Mouse (Mus musculus) gastrocnemius, postnatal 36 days (tissue): ENCODE data around the gene Plpp7. TPM values are rescaled to one million over a fixed set of nuclear protein-coding genes. Genes with fewer than 3 reads are reported as not detected.

ENCODE experiments used
- DNase-seq, 2 experiments: peaks; one replicate each; pipeline ENCODE4 v3.0.0; 2022
- intact Hi-C: fragments of 180-260 bp; cut with DNase I; formaldehyde crosslinking; loops from one replicate; pipeline ENCODE4 v1.15.1; 2025
- total RNA-seq, 2 experiments: library from RNA; stranded (reverse); gene quantifications; 2 replicates each; pipeline ENCODE4 v1.2.3; 2021

The Plpp7 gene
- total RNA-seq, 2 experiments from 2014 or later = 96.9 to 117 TPM

DNA sequence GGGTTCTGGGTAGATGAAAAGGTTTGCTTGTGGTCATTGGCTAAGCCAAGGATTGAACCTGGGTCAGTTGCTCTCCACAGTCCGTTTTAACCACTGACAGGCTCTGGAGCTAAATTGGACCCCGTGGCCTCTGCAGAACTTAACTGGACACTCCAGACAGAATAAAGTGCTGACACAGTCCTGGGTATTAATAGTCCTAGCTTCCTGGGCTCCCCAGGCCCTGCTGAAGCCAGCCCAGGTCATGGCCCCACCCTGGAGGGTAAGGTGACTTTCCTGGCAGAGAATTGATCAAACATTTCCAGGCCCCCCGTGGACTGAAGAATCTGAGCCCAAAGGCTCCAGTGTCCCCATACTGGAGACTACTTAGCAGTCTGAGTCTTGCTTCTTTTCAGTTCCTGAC lies 3.4 kb upstream of the Plpp7 start:
- intact Hi-C loops = no loop called here
- peak in 1 of 2 experiments; percentile 42 for DNase-seq

GRCm38 (mm10) chr2:32094001-32094707 lies 1.2 kb upstream of the Plpp7 start:
- intact Hi-C loops = no loop called here
- no peak for DNase-seq

- peak in 1 of 2 experiments; percentile 36 for DNase-seq
- intact Hi-C loops = loop anchor here (1.0 kb wide), 1 partner anchor 13 kb away; no protein-coding TSS in a partner anchor
Observed at GRCm38 (mm10) chr2:32096122-32096420, 743 bp downstream of the Plpp7 start.

GRCm38 (mm10) chr2:32102944-32103343 lies 7.6 kb downstream of the Plpp7 start:
- no peak for DNase-seq
- intact Hi-C loops = no loop called here

- intact Hi-C loops = no loop called here
- no peak for DNase-seq
Observed at GRCm38 (mm10) chr2:32103557-32103956, 8.2 kb downstream of the Plpp7 start.

GRCm38 (mm10) chr2:32104122-32104521 lies 8.8 kb downstream of the Plpp7 start:
- intact Hi-C loops = no loop called here
- DNase-seq = no peak

- intact Hi-C loops = no loop called here
- no peak for DNase-seq
Observed at GRCm38 (mm10) chr2:32105117-32105913, 10.0 kb downstream of the Plpp7 start.

GRCm38 (mm10) chr2:32105930-32106329 lies 10.6 kb downstream of the Plpp7 start:
- no peak for DNase-seq
- intact Hi-C loops = no loop called here

DNA sequence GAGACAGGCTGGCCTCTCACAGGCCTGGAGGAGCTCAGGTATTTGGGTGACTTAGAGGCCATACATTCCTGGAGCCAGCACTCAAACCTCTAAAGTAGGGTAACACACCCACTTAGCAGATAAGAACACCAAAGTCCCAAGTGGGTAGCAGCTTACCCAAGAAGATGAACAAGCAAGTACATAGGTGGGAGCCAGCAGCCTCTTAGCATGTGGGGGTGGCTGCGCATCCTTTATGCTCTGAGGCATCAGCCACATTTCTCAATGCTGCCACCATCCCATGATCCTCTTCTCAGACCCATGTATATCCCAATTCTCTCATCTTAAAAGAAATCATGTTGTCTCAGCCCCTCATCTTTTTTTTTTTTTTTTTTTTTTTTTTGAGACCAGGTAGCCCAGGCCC lies 15.9 kb downstream of the Plpp7 start:
- DNase-seq = no peak
- intact Hi-C loops = no loop called here

- no peak for DNase-seq
- intact Hi-C loops = no loop called here
Observed at GRCm38 (mm10) chr2:32112548-32112947, 17.2 kb downstream of the Plpp7 start.

GRCm38 (mm10) chr2:32115851-32116268 lies 20.5 kb downstream of the Plpp7 start:
- intact Hi-C loops = no loop called here

DNA sequence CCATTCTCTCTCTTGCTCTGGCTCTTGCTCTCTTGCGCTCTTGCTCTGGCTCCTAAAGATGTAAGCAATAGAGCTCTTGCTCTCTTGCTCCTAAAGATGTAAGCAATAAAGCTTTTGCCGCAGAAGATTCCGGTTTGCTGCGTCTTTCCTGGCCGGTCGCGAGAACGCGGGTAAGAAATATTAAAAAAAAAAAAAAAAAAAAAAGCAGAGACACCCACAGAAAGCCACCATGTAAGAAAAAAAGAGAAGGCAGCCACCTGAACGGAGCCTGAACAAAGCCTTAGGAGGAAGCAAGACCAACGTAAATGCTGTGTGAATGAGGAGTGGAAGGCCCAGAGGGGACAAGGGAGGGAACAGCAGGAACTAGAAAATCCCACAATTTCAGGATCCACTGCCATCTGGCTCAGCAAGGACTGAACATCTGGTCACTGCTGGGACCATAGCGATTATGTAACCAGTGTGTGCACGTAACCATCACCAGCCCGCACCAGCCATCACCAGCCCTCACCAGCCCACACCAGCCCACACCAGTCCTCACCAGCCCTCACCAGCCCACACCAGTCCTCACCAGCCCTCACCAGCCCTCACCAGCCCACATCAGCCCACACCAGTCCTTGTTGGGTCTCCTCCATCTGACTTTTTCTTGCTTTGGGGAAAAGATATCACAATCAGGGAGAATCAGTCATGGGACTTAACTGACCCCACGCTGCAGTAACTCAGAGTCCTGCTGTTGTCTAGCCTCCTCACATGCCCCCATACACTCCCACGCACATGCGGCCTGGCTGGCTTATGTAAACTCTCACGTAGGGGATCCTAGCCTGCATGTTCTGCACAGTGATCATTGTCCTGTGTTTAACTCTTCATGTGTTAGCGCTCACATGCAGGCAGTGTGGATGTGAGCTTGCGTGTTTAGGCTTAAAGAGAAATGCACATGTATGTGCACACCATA lies 24.7 kb downstream of the Plpp7 start:
- intact Hi-C loops = no loop called here
- DNase-seq = peak; percentile 45 to 57

More at GRCm38 (mm10) chr2:32115851-32116268, 20.5 kb downstream of the Plpp7 start:
- no peak for DNase-seq

GRCm38 (mm10) chr2:32121150-32121549 lies 25.8 kb downstream of the Plpp7 start:
- no peak for DNase-seq
- intact Hi-C loops = no loop called here

- intact Hi-C loops = no loop called here
- DNase-seq = no peak
Observed at GRCm38 (mm10) chr2:32121785-32122184, 26.5 kb downstream of the Plpp7 start.

DNA sequence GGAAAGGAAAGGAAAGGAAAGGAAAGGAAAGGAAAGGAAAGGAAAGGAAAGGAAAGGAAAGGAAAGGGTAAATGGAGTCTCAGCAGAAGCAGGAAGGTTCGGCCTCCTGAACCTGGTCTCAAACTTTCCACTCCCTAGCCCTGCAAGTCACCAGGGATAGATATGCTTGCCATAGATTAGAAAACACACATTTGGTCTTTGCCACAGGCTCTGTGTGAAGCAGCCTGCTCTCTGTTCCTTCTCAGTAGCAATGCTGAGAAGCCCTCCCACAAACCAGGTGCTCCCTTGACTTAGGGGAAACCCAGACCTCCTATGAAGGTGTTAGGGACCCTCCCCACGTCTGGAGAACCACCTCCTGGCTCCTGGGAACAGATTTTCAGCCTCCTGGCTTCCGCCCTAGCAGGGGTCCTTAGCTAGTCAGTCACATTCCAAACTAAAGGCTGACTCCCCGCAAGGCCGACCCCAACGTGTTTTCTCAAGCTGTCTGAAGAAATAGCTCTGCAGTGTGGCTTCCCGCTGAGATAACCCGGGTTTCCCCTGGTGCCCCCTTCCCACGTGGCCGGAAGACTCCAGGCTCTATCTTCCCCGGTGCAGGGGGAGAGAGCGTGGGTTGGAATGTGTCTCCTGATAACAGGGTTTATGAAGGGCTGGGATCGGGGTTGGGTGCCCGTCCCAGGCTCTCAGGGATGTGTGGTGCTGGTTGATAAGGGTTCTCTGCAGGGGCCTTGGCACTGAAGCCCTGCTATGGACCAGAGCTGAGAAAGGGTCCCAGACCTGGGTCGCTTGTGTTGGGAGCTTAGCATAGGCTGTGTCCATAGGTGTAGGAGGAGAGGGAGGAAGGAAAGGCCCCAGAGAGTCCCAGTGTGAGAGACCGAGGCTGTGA lies 32.6 kb downstream of the Plpp7 start:
- intact Hi-C loops = loop anchor here (2.0 kb wide), 1 partner anchor 29 kb away; no protein-coding TSS in a partner anchor

DNA sequence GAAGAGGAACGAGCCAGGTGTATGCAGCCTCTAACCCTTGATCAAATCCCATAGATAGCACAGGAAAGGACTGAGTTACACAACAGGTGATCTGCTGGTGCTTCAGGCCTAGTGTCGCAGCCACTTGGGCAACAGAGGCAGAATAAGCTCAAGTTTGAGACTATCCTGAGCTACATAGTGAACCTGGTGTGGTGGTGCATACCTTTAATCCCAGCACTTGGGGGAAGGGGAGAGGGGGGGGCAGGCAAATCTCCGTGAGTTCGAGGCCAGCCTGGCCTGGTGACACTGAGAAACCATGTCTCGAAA lies 33.2 kb downstream of the Plpp7 start:
- no peak for DNase-seq
- intact Hi-C loops = no loop called here

More for the DNA sequence above, 32.6 kb downstream of the Plpp7 start:
- DNase-seq = no peak

DNA sequence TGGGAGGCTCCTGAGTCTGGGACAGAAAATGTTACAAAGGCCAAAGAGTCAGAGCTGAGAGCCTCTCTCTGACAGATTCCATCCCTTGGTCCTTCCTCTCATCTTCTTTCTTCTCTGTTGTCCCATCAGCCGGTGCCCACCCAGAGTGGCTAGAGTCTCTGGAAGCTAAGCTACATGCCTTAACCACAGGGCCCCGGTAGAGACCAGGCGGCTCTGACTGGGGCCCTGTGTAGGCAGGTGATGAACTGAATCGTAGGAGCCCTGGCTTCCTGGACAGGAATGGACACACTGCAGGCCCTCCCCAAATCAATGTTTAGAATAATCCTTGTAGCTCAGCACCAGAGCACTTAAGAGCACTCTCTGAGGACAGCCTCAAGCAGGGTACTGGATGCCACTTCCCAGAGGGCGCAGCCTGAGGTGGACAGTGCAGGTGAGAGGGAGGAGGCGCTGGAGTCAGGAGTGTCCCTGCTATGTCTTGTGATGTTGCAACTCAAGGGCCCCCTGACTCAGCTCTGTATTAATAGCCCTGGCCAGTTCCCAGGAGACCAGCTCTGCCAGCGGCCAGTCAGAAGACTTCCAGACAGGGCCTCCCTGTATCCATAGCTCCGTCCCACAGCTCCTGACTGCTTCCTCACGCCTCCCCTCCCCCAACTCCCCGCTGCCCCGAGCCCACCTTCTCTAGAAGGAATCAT lies 34.2 kb downstream of the Plpp7 start:
- intact Hi-C loops = loop anchor here (5.0 to 10.0 kb wide), 4 partner anchors 42 to 225 kb away; partner anchors contain the start of genes Ciz1 and Dnm1
- DNase-seq = peak; percentile 64 to 68

DNA sequence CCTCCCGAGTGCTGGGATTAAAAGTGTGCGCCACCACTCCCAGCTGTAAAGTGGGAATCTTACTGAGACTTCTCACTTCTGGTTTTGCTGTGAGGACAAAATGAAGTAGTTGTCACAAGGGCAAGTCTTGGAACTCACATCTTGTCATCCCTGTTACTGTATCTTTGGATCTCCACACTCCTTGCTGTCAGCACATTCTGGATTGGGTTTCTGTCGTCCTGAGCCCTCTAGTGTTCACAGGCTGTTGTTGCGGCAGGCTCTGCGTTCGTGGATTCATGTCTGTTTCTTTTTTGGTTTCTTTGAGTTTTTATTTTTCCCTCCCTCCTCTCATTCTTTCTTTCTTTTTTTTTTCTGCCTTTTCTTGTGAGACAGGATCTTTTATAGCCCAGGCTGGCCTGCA lies 35.1 kb downstream of the Plpp7 start:
- intact Hi-C loops = loop anchor here (5.0 to 10.0 kb wide), 4 partner anchors 43 to 224 kb away; partner anchors contain the start of genes Ciz1 and Dnm1
- DNase-seq = peak in 1 of 2 experiments; percentile 42
